Mouse (Mus musculus): Measurements from ENCODE around the gene Pabpc1l.

Gene Pabpc1l

GRCm38 (mm10) chr2:164084342-164084700 is 59.1 kb downstream of the Pabpc1l start:
- no peak for DNase-seq (ENCODE audit: low spot score in 2 of 2)

DNA sequence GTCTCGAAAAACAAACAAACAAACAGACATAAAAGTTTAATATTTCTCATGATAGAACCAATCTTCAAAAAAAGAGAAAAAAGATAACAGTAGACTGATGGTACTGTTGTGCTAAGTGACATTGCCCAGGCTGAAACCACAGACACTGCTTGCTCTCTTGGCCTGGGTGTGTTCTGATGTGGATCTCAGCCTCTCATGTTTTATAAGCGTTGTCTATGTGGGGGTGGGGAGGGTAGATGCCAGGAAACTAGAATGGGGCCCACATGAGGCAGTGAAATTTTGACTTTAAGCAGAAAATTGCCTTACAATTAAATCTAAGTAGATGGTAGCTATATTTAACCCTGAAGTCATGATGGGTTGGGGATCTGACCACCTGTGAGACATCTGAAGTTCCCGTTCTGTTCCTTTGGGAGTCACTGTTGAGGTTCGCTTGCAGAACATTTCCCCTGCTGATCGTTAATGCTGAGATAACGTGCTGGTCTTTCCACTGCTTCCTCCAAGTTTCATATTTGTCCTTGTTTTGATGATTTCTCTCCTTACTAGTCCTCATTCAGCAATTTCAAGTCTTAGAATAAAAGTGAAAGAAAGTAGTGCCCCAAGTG is 62.3 kb downstream of the Pabpc1l start:
- DNase-seq (ENCODE audit: low spot score in 2 of 2) = no peak

DNA sequence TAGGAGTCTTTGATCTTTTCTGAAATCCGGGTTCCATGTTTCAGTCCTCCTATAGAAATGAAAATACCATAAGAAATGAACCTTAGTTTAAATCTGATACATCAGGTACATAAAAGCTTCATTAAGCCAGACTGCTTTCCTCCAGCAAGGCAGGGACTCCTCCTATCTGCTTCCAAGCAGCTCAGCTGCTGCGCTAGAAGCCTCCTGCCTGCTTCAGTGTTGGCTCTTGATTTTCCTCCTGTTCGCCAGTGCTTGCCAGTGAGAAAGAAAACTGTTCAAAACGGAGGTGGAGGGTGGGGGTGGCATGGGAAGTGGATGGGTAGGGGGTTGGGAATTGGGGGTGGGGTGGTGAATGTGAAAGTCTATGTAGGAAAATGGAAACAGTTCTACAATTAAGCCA is 64.3 kb downstream of the Pabpc1l start:
- DNase-seq (ENCODE audit: low spot score in 2 of 2) = no peak

DNA sequence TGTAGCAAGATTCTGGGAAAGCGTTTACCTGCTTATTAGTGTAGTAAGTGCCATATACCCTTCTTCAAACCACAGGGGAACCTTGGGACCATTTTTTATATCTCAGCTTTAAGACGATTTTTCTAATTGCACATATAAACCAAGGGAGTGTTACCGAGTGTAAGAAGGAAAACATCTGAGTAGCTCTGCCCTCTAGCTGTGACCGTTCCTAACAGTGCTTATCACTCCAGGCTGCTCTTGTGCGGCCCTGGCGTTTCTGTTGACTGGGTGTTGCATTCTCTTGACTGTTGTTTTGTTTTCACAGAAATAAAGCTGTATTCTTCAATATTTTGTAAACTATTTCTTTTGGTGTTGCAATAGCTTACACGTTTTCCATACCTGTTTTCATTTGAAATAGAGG is 68.9 kb downstream of the Pabpc1l start:
- DNase-seq (ENCODE audit: low spot score in 2 of 2) = no peak

GRCm38 (mm10) chr2:164098603-164099250 is 73.5 kb downstream of the Pabpc1l start:
- no peak for DNase-seq (ENCODE audit: low spot score in 2 of 2)
